Mouse (Mus musculus): ENCODE measurements at regions not wholly inside any gene's neighbourhood (a gene's known extent, or its start where the extent isn't known, plus 50 kb on each side); places are given as distances from the start of the nearest gene placed in this dataset.

DNA sequence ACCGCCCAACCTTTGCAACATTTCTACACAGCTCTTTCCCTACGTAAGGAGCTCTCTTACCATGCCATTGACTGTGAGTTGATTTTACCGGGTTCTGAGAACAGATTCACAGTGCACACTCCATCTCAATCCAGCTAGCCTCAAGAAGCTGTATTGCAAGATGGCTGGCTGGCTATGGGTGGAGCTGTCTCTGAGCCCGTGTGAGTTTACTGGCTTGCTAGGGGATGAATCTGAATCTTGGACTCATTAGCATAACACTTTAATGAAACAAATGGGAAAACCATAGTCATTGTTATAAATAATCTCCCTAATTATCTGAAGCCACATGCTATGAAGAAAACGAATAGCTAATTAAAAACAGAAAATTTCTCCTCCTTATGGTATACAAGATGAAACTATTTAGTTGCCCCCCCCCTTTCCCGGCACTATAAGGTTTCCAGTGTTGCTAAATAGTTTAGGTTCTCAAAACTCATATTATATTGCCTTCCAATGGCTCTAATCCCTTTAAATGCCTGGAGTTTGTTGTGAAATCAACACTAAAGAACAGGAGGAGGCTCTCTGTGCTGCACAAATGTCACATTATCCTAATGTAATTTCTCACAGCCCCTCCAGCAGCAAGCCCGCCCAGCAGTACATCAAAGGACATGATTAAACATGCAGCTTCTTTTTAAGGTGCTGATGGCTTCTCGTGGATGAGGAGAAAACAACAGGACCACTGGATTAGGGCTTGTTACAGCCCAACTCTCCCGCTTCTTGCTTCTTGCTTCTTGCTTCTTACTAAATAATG, 76.9 kb upstream of the Cav2 start:
- TF ChIP-seq CTCF (IDR thresholded peaks at IDR 0.05): no peak
- no peak for TF ChIP-seq EP300 (IDR thresholded peaks at IDR 0.05; ENCODE audit: insufficient read depth, low read depth, low read length)
